Mouse (Mus musculus): ENCODE results near the gene Zmym6. TPM values are rescaled to one million over a fixed set of nuclear protein-coding genes. Genes with fewer than 3 reads are reported as not detected.

Gene Zmym6
- polyA plus RNA-seq (2014; fragmentation: Nextera tagmentation; extraction: Ambion mirVana), result 17.8 and 18.7 TPM in 2 replicates

GRCm38 (mm10) chr4:127076875-127077548 lies at the start of gene Zmym6:
Zmym6 (plus strand) TSS chr4:127077383.
- peak; percentile 3; the same call in 1 of the 2 replicates for TF ChIP-seq CTCF (IDR thresholded peaks at IDR 0.05; ENCODE audit: low read depth)
- Histone ChIP-seq H3K9me3 (ENCODE audit: low read depth, low read length) (no peaks in the 10 kb centered on the region), H3K9ac (peak within 1 kb of the TSS; percentile 49), H3K4me1 (ENCODE audit: insufficient read depth) (no peaks in the 10 kb centered on the region), H3K27ac (ENCODE audit: low read depth) (peak within 1 kb of the TSS; percentile 85), H3K36me3 (ENCODE audit: insufficient read depth) (no peaks in the 10 kb centered on the region), H3K4me2 (peak within 1 kb of the TSS; percentile 71), H3K27me3 (ENCODE audit: insufficient read depth, low read length) (no peaks in the 10 kb centered on the region), H3K4me3 (ENCODE audit: low read depth, low read length) (peak within 1 kb of the TSS; percentile 53)
- peak; percentile 97 for DNase-seq
- under 1% methylated on average over 46 of the region's 46 CpGs for WGBS
- peak; percentile 96 for ATAC-seq (ENCODE audit: insufficient read depth)

GRCm38 (mm10) chr4:127037158-127037557 lies 40.0 kb upstream of the Zmym6 start:
- ATAC-seq (ENCODE audit: insufficient read depth), result no peak
- Histone ChIP-seq H3K9ac (no peak overlapping the region), H3K4me2 (no peak overlapping the region), H3K9me3 (ENCODE audit: low read depth, low read length) (no peaks in the 10 kb centered on the region), H3K27ac (ENCODE audit: low read depth) (no peak overlapping the region), H3K4me1 (ENCODE audit: insufficient read depth) (no peaks in the 10 kb centered on the region), H3K27me3 (ENCODE audit: insufficient read depth, low read length) (no peaks in the 10 kb centered on the region), H3K4me3 (ENCODE audit: low read depth, low read length) (no peak overlapping the region), H3K36me3 (ENCODE audit: insufficient read depth) (peaks cover 89% of the 10 kb centered on the region)
- 85% methylated on average over 3 of the region's 3 CpGs for WGBS
- no peak for TF ChIP-seq CTCF (IDR thresholded peaks at IDR 0.05; ENCODE audit: low read depth)
- no peak for DNase-seq

DNA sequence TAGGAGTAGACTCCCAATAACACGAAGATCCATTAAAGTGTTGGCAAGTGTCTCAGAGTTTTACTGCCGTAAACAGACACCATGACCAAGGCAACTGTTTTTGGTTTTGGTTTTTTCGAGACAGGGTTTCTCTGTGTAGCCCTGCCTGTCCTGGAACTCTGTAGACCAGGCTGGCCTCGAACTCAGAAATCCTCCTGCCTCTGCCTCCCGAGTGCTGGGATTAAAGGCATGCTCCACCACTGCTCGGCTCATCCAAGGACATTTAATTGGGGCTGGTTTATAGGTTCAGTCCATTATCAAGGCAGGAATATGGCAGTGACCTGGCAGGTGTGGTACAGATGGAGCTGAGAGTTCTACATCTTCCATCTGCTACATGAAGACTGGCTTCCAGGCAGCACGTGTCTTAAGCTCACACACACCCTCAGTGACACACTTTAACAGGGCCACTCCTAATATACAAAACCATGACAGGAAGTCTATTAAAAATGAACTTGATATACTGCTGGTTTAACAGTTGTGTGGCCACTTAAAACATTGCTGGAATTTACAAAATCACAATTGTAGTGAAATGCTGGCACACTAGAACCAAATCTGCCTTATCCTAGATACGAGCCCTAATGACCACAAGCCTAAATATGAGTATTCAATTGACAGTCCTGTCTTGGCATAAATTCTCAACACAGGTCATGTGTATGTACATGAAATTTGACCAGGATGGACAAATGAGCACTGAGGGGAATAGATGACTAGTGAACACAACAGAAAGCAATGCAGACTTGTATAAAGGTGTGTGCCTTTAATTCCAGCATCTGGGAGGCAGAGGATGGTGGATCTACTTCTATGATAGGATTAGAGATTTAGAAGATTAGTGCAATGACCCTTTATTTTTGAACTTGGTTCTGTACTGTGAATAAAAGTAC lies 39.0 kb upstream of the Zmym6 start:
- H3K36me3 ChIP-seq (ENCODE audit: insufficient read depth), result peaks cover 85% of the 10 kb centered on the region
- H3K4me2 ChIP-seq, result no peak overlapping the region
- no peak overlapping the region for H3K9ac ChIP-seq
- no peak overlapping the region for H3K4me3 ChIP-seq (ENCODE audit: low read depth, low read length)
- 77% methylated on average over 8 of the region's 8 CpGs for WGBS
- DNase-seq (peak; percentile 37), ATAC-seq (ENCODE audit: insufficient read depth) (peak; percentile 25)
- no peaks in the 10 kb centered on the region for H3K9me3 ChIP-seq (ENCODE audit: low read depth, low read length)
- H3K27ac ChIP-seq (ENCODE audit: low read depth), result no peak overlapping the region
- no peak for TF ChIP-seq CTCF (IDR thresholded peaks at IDR 0.05; ENCODE audit: low read depth)
- H3K4me1 ChIP-seq (ENCODE audit: insufficient read depth), result no peaks in the 10 kb centered on the region
- no peaks in the 10 kb centered on the region for H3K27me3 ChIP-seq (ENCODE audit: insufficient read depth, low read length)

- 86% methylated on average over 3 of the region's 3 CpGs for WGBS
- Histone ChIP-seq H3K4me3 (ENCODE audit: low read depth, low read length) (no peak overlapping the region), H3K9me3 (ENCODE audit: low read depth, low read length) (no peaks in the 10 kb centered on the region), H3K27ac (ENCODE audit: low read depth) (no peak overlapping the region), H3K4me1 (ENCODE audit: insufficient read depth) (no peaks in the 10 kb centered on the region), H3K36me3 (ENCODE audit: insufficient read depth) (peaks cover 80% of the 10 kb centered on the region), H3K4me2 (no peak overlapping the region), H3K27me3 (ENCODE audit: insufficient read depth, low read length) (no peaks in the 10 kb centered on the region), H3K9ac (no peak overlapping the region)
- ATAC-seq (ENCODE audit: insufficient read depth) (0 out of 2 replicates have a peak, but pooled peaks have one; percentile 7), DNase-seq (peak; percentile 47)
- TF ChIP-seq CTCF (IDR thresholded peaks at IDR 0.05; ENCODE audit: low read depth), result no peak
These were observed 38.3 kb upstream of the Zmym6 start for GRCm38 (mm10) chr4:127038828-127039349.

DNA sequence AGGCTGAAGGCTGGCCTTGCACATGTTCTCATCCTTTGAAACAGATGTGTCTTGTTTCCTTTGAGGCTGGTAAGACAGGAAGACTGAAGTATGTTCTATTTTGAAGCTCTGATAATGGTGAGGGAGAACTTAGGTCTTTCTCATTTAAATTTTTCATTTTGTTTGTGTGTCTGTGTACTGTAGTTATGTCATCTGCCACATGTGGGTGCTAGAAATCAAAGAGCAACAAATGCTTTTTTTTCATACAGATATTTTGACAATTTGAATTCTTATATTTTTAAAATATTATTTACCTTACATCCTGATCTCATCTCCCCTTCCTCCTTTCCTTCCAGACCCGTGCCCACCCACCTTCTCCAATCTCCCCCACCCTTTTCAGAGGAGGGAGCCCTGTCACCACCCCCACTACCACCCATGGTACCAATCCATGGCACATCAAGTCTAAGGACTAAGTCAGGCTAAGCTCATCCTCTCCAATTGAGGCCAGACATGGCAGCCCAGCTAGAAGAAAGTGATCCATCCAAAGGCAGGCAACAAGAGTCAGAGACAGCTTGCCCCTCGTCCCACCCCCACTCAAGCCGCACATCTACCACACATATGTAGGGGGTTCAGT lies 37.2 kb upstream of the Zmym6 start:
- no peaks in the 10 kb centered on the region for H3K27me3 ChIP-seq (ENCODE audit: insufficient read depth, low read length)
- H3K4me1 ChIP-seq (ENCODE audit: insufficient read depth), result no peaks in the 10 kb centered on the region
- H3K4me2 ChIP-seq, result no peak overlapping the region
- no peak for TF ChIP-seq CTCF (IDR thresholded peaks at IDR 0.05; ENCODE audit: low read depth)
- DNase-seq (no peak), ATAC-seq (ENCODE audit: insufficient read depth) (no peak)
- no peak overlapping the region for H3K4me3 ChIP-seq (ENCODE audit: low read depth, low read length)
- peaks cover 80% of the 10 kb centered on the region for H3K36me3 ChIP-seq (ENCODE audit: insufficient read depth)
- no peak overlapping the region for H3K27ac ChIP-seq (ENCODE audit: low read depth)
- 63% methylated on average over 3 of the region's 3 CpGs for WGBS
- no peaks in the 10 kb centered on the region for H3K9me3 ChIP-seq (ENCODE audit: low read depth, low read length)
- H3K9ac ChIP-seq, result no peak overlapping the region

DNA sequence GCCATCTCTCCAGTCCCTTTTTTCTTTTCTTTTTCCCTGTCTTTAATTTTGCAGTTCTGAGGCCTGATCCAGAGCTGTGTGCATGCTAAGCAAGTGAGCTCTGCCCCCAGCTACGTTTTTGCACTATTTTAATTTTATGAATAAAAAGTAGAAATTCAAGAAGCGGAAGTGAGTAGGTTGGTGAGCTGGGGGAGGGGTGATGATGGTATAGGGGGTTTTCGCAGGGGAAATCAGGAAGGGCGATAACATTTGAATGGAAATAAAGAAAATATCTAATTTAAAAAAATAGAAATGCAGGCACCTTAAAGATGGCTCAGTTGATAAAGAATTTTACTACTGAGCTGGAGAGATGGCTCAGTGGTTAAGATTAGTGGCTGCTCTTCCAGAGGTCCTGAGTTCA lies 33.6 kb upstream of the Zmym6 start:
- no peak for TF ChIP-seq CTCF (IDR thresholded peaks at IDR 0.05; ENCODE audit: low read depth)
- H3K4me1 ChIP-seq (ENCODE audit: insufficient read depth), result no peaks in the 10 kb centered on the region
- DNase-seq (no peak), ATAC-seq (ENCODE audit: insufficient read depth) (no peak)
- no peak overlapping the region for H3K27ac ChIP-seq (ENCODE audit: low read depth)
- H3K4me2 ChIP-seq, result no peak overlapping the region
- H3K36me3 ChIP-seq (ENCODE audit: insufficient read depth), result peaks cover 71% of the 10 kb centered on the region
- 76% methylated on average over 4 of the region's 4 CpGs for WGBS
- no peak overlapping the region for H3K4me3 ChIP-seq (ENCODE audit: low read depth, low read length)
- no peaks in the 10 kb centered on the region for H3K27me3 ChIP-seq (ENCODE audit: insufficient read depth, low read length)
- no peak overlapping the region for H3K9ac ChIP-seq
- H3K9me3 ChIP-seq (ENCODE audit: low read depth, low read length), result no peaks in the 10 kb centered on the region

Measured in lung, embryonic 14.5 days (tissue).